Mouse (Mus musculus): ENCODE results near the gene Polr1e. TPM values are rescaled to one million over a fixed set of nuclear protein-coding genes. Genes with fewer than 3 reads are reported as not detected.
"Not testable (repeated sequence)": the region's sequence is repeated elsewhere in the genome, so short reads cannot be mapped to it uniquely, and the experiment has no call there.

Polr1e gene
- polyA plus RNA-seq, 1 experiment: 11.5 TPM

DNA sequence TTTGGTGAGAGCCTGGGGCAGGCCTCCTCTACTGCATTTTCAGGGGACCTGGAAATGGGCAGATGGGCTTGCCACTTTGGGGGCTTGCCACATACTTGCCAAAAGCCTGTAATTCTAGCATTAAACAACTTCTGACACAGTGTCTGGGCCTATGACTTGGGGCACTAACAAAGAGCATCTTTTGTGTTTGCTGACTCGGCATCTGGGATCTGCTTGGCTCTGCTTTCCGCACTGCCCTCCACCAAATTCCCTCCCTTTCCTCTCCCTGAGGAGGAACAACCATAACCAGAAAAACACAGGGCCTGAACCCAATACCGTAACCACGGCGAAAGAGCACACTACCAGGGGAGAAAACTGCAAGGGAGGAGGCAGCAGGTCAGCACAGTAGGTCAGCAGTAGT is 27.8 kb upstream of the Polr1e start:
- Histone ChIP-seq H3K27ac (ENCODE audit: insufficient read depth, low read length) (no peak overlapping the region), H3K27me3 (ENCODE audit: control insufficient read depth, insufficient read depth, low read length) (no peaks in the 10 kb centered on the region), H3K4me1 (ENCODE audit: control insufficient read depth, insufficient read depth, low read length) (no peaks in the 10 kb centered on the region), H3K4me3 (replicated peaks; ENCODE audit: insufficient read depth, low read depth, low read length) (no peak overlapping the region)
- DNase-seq: no peak
- WGBS: 69% methylated on average over 5 of the region's 5 CpGs
- TF ChIP-seq CTCF (IDR thresholded peaks at IDR 0.05; ENCODE audit: borderline replicate concordance, insufficient read depth, low read depth, low read length) (no peak), POLR2A (IDR thresholded peaks at IDR 0.05; ENCODE audit: borderline replicate concordance, insufficient read depth, low read length) (no peak)

DNA sequence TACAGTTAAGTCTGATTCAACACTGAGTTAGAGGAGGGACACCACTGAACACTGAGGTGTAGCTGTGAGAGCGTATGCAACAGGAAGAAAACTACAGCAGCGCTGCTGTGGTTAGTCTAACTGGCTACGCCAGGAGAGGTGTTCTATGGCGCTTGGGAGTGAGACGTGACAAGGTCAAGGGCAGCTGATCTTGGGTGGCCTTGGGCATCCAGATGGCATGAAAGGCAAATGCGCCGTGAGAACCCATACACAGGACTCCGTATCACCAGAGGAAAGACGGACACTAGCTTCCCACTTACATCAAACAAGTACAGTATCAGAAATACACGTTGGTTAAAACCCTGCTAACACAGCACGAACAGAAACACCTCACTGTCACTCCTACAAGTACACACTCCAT is 26.1 kb upstream of the Polr1e start:
- 88% methylated on average over 11 of the region's 11 CpGs for WGBS
- H3K27ac ChIP-seq (ENCODE audit: insufficient read depth, low read length); H3K4me3 ChIP-seq (replicated peaks; ENCODE audit: insufficient read depth, low read depth, low read length); H3K27me3 ChIP-seq (ENCODE audit: control insufficient read depth, insufficient read depth, low read length); H3K4me1 ChIP-seq (ENCODE audit: control insufficient read depth, insufficient read depth, low read length); DNase-seq: not testable (repeated sequence)

DNA sequence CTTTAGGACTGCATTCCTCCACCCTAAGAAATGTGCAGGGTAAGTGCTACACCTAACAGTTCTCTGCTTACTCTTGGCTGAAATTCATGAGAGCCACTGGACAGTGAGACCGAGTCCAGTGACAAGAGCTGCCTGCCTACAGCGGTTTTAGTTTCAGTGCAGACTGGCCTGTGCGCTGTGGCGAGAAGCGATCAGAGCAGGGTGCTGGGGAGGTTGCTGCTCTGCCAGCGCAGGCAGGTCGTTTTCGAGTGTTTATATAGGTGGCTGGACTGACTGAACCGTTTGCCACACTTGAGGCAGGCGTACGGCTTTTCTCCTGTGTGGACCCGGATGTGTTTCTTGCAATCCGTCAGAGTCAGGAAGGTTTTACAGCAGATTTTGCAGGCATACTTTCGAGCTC is 25.2 kb upstream of the Polr1e start:
- not testable (repeated sequence) for H3K27me3 ChIP-seq (ENCODE audit: control insufficient read depth, insufficient read depth, low read length); H3K27ac ChIP-seq (ENCODE audit: insufficient read depth, low read length); H3K4me1 ChIP-seq (ENCODE audit: control insufficient read depth, insufficient read depth, low read length); H3K4me3 ChIP-seq (replicated peaks; ENCODE audit: insufficient read depth, low read depth, low read length); DNase-seq
- 89% methylated on average over 14 of the region's 14 CpGs for WGBS

DNA sequence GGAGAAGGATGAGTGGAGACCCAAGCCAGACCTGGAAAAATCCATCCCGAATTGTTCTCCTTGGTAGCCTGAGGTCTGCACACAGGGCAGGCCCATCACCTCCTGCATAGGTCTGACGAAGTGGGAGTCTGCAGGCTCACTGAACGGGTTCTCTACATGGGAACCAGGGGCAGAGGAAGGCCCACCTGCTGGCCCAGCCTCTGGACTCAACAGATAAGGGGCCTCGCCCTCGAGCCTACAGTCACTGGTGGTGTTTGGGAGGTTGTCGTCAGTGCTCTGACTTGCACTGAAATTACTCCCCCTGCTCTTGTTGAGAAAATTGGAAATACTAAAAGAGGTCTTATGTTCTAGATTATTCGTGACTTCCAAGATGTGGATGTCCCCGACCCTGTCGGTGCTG is 24.5 kb upstream of the Polr1e start:
- Histone ChIP-seq H3K27me3 (ENCODE audit: control insufficient read depth, insufficient read depth, low read length) (no peaks in the 10 kb centered on the region), H3K27ac (ENCODE audit: insufficient read depth, low read length) (no peak overlapping the region), H3K4me3 (replicated peaks; ENCODE audit: insufficient read depth, low read depth, low read length) (no peak overlapping the region), H3K4me1 (ENCODE audit: control insufficient read depth, insufficient read depth, low read length) (0 out of 2 replicates have a peak, but pooled peaks cover 3% of the 10 kb centered on the region)
- 93% methylated on average over 9 of the region's 9 CpGs for WGBS
- DNase-seq: no peak
- TF ChIP-seq CTCF (IDR thresholded peaks at IDR 0.05; ENCODE audit: borderline replicate concordance, insufficient read depth, low read depth, low read length) (no peak), POLR2A (IDR thresholded peaks at IDR 0.05; ENCODE audit: borderline replicate concordance, insufficient read depth, low read length) (no peak)

DNA sequence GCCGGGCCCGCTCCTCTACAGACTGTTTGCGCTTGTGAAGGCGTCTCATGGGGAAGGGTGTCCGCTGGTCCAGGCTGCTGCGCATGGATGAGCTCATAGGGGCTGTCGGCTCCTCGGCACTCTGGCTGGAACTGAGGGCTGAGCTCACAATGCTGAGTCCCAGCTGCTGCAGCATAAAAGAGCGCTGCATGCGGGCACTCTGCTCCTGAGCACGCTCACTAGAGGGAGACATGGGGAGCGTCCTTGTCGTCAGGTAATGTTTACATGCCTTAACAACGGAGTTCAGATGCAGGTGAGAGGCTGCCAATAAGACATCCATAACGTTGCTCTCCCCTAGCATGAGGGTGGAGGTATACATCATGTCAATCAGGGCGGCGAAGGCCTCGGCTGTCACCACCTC is 23.6 kb upstream of the Polr1e start:
- Histone ChIP-seq H3K4me3 (replicated peaks; ENCODE audit: insufficient read depth, low read depth, low read length) (no peak overlapping the region), H3K27me3 (ENCODE audit: control insufficient read depth, insufficient read depth, low read length) (no peaks in the 10 kb centered on the region), H3K27ac (ENCODE audit: insufficient read depth, low read length) (no peak overlapping the region), H3K4me1 (ENCODE audit: control insufficient read depth, insufficient read depth, low read length) (0 out of 2 replicates have a peak, but pooled peaks cover 3% of the 10 kb centered on the region)
- TF ChIP-seq POLR2A (IDR thresholded peaks at IDR 0.05; ENCODE audit: borderline replicate concordance, insufficient read depth, low read length): no peak
- TF ChIP-seq CTCF (IDR thresholded peaks at IDR 0.05; ENCODE audit: borderline replicate concordance, insufficient read depth, low read depth, low read length): no peak
- WGBS: 76% methylated on average over 18 of the region's 18 CpGs
- DNase-seq: no peak

DNA sequence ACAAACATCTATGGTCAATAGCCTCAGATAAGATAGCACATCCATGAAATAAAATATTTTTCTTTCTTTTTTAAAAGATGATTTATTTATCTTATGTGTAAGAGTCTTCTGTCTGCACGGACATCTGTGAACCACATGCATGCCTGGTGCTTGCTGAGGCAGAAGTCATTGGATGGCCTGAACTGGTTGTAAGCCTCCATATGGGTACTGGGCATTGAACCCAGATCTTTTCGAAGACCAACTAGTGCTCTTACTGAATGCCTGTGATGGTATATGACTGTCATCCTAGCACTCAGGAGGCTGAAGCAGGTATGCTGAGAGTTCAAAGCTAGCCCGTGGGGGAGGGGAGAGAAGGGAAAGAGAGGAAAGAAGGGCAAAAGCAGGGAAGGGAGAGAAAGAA is 20.3 kb upstream of the Polr1e start:
- 34% methylated on average over 3 of the region's 3 CpGs for WGBS
- Histone ChIP-seq H3K4me1 (ENCODE audit: control insufficient read depth, insufficient read depth, low read length) (0 out of 2 replicates have a peak, but pooled peaks cover 3% of the 10 kb centered on the region), H3K27ac (ENCODE audit: insufficient read depth, low read length) (no peak overlapping the region), H3K4me3 (replicated peaks; ENCODE audit: insufficient read depth, low read depth, low read length) (no peak overlapping the region), H3K27me3 (ENCODE audit: control insufficient read depth, insufficient read depth, low read length) (no peaks in the 10 kb centered on the region)
- DNase-seq: no peak
- no peak for TF ChIP-seq CTCF (IDR thresholded peaks at IDR 0.05; ENCODE audit: borderline replicate concordance, insufficient read depth, low read depth, low read length)
- TF ChIP-seq POLR2A (IDR thresholded peaks at IDR 0.05; ENCODE audit: borderline replicate concordance, insufficient read depth, low read length): no peak

DNA sequence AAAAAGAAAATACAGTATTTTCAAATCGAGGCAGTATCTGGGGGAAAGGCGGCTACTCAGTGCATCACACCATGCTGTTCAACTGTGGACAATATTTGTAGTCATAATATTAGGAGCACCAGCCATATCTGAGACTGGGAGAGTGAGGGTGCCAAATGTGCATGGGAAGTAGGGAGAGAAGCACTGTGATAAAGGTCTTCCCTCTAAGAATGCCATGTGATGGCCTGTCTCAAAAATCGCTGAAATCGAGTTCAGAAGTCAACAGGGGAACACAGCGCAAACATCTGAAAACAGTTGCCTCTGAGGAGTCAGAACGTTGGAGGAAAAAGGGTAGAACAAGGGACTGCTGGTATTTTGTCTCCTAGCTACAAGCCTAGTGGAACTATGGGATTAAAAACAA is 18.4 kb upstream of the Polr1e start:
- H3K27me3 ChIP-seq (ENCODE audit: control insufficient read depth, insufficient read depth, low read length): no peaks in the 10 kb centered on the region
- H3K4me1 ChIP-seq (ENCODE audit: control insufficient read depth, insufficient read depth, low read length): 0 out of 2 replicates have a peak, but pooled peaks cover 3% of the 10 kb centered on the region
- TF ChIP-seq POLR2A (IDR thresholded peaks at IDR 0.05; ENCODE audit: borderline replicate concordance, insufficient read depth, low read length) (no peak), CTCF (IDR thresholded peaks at IDR 0.05; ENCODE audit: borderline replicate concordance, insufficient read depth, low read depth, low read length) (no peak)
- no peak overlapping the region for H3K27ac ChIP-seq (ENCODE audit: insufficient read depth, low read length)
- whole genome bisulfite sequencing: 87% methylated on average over 6 of the region's 6 CpGs
- no peak overlapping the region for H3K4me3 ChIP-seq (replicated peaks; ENCODE audit: insufficient read depth, low read depth, low read length)
- no peak for DNase-seq

DNA sequence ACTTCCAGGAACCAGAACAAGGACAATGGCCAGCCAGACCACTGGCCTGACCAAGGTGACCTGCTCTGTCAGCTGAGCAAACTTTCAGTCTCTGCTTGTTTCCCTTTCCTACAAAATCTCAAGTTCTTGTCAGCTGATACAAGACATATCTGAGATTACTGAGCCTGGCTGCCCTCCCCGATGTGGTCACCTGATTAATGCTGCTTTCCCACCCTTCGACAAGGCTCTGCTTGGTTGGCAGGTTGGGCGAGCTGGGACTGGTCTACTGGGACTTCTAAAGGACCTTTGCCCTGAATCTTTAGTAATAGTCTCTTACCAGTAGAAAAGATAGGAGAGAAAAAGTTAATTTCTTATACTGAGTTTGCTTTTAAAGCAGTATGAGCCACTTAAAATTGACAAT is 12.9 kb upstream of the Polr1e start:
- no peak for TF ChIP-seq CTCF (IDR thresholded peaks at IDR 0.05; ENCODE audit: borderline replicate concordance, insufficient read depth, low read depth, low read length)
- no peak for TF ChIP-seq POLR2A (IDR thresholded peaks at IDR 0.05; ENCODE audit: borderline replicate concordance, insufficient read depth, low read length)
- Histone ChIP-seq H3K4me3 (replicated peaks; ENCODE audit: insufficient read depth, low read depth, low read length) (no peak overlapping the region), H3K4me1 (ENCODE audit: control insufficient read depth, insufficient read depth, low read length) (peaks cover 8% of the 10 kb centered on the region; the same call in 1 of the 2 replicates), H3K27ac (ENCODE audit: insufficient read depth, low read length) (no peak overlapping the region), H3K27me3 (ENCODE audit: control insufficient read depth, insufficient read depth, low read length) (no peaks in the 10 kb centered on the region)
- no peak for DNase-seq
- 83% methylated on average over 3 of the region's 3 CpGs for WGBS

All from cerebellum, adult 2 months (tissue).